Mouse (Mus musculus): Measurements from ENCODE around the gene Trim26. TPM values are rescaled to one million over a fixed set of nuclear protein-coding genes. Genes with fewer than 3 reads are reported as not detected.
"Not testable (repeated sequence)": the region's sequence is repeated elsewhere in the genome, so short reads cannot be mapped to it uniquely, and the experiment has no call there.

The Trim26 gene
- total RNA-seq (2021): 10 to 100 TPM; 20.8 to 25.0 TPM
- long read RNA-seq, experiment 1, partial matches to known transcripts: 2 of 8 reads
- long read RNA-seq, experiment 1, other reads (novel, unspliced or antisense): 6 of 8 reads
- long read RNA-seq, experiment 2, partial matches to known transcripts: 1 of 3 reads
- long read RNA-seq, experiment 2, other reads (novel, unspliced or antisense): 2 of 3 reads

GRCm38 (mm10) chr17:36836874-36837647 lies at the start of gene Trim26:
Trim26 (plus strand) TSS chr17:36837134.
- DNase-seq (ENCODE audit: low spot score in 2 of 2): peak; percentile 98
- intact Hi-C loops (cut with DNase I): no loop called here

GRCm38 (mm10) chr17:36788351-36788750 lies 48.6 kb upstream of the Trim26 start:
- intact Hi-C loops (cut with DNase I): loop anchor here (2.0 kb wide), 2 partner anchors 36 to 434 kb away; no protein-coding TSS in a partner anchor
- DNase-seq (ENCODE audit: low spot score in 2 of 2): no peak

GRCm38 (mm10) chr17:36788801-36789200 lies 48.1 kb upstream of the Trim26 start:
- DNase-seq (ENCODE audit: low spot score in 2 of 2): peak; percentile 90 to 94
- intact Hi-C loops (cut with DNase I): loop anchor here (2.0 kb wide), 2 partner anchors 36 to 434 kb away; no protein-coding TSS in a partner anchor

- intact Hi-C loops (cut with DNase I): no loop called here
- no peak for DNase-seq (ENCODE audit: low spot score in 2 of 2)
Observed at GRCm38 (mm10) chr17:36799493-36799892, 37.4 kb upstream of the Trim26 start.

- intact Hi-C loops (cut with DNase I); DNase-seq (ENCODE audit: low spot score in 2 of 2): not testable (repeated sequence)
Observed at GRCm38 (mm10) chr17:36799921-36800462, 36.9 kb upstream of the Trim26 start.

- DNase-seq (ENCODE audit: low spot score in 2 of 2): no peak
- intact Hi-C loops (cut with DNase I): loop anchor here (5.0 kb wide), 1 partner anchor 450 kb away; no protein-coding TSS in a partner anchor
Observed at GRCm38 (mm10) chr17:36811871-36812270, 25.1 kb upstream of the Trim26 start, which contains the start of gene H2-M10.6. H2-M10.6 (plus strand) TSS chr17:36812171.

GRCm38 (mm10) chr17:36824005-36824404 lies 12.9 kb upstream of the Trim26 start:
- DNase-seq (ENCODE audit: low spot score in 2 of 2): peak; percentile 63 to 64
- intact Hi-C loops (cut with DNase I): loop anchor here (2.0 kb wide), 1 partner anchor 35 kb away; no protein-coding TSS in a partner anchor

- peak in 1 of 2 experiments; percentile 47 for DNase-seq (ENCODE audit: low spot score in 2 of 2)
- intact Hi-C loops (cut with DNase I): loop anchor here (2.0 kb wide), 1 partner anchor 37 kb away; no protein-coding TSS in a partner anchor
Observed at GRCm38 (mm10) chr17:36825525-36825924, 11.4 kb upstream of the Trim26 start.

- DNase-seq (ENCODE audit: low spot score in 2 of 2): peak; percentile 94 to 97
- intact Hi-C loops (cut with DNase I): not testable (repeated sequence)
Observed at GRCm38 (mm10) chr17:36826002-36826401, 10.9 kb upstream of the Trim26 start.

GRCm38 (mm10) chr17:36828488-36828887 lies 8.4 kb upstream of the Trim26 start:
- no peak for DNase-seq (ENCODE audit: low spot score in 2 of 2)
- intact Hi-C loops (cut with DNase I): no loop called here

- intact Hi-C loops (cut with DNase I): no loop called here
- no peak for DNase-seq (ENCODE audit: low spot score in 2 of 2)
Observed at GRCm38 (mm10) chr17:36830470-36830869, 6.5 kb upstream of the Trim26 start.

GRCm38 (mm10) chr17:36832694-36833093 lies 4.2 kb upstream of the Trim26 start:
- DNase-seq (ENCODE audit: low spot score in 2 of 2): no peak
- intact Hi-C loops (cut with DNase I): no loop called here

GRCm38 (mm10) chr17:36835591-36836426 lies 1.1 kb upstream of the Trim26 start:
- intact Hi-C loops (cut with DNase I): no loop called here
- peak; percentile 59 to 69 for DNase-seq (ENCODE audit: low spot score in 2 of 2)

- no peak for DNase-seq (ENCODE audit: low spot score in 2 of 2)
- intact Hi-C loops (cut with DNase I): no loop called here
Observed at GRCm38 (mm10) chr17:36836427-36836812, 514 bp upstream of the Trim26 start.

- intact Hi-C loops (cut with DNase I): no loop called here
- no peak for DNase-seq (ENCODE audit: low spot score in 2 of 2)
Observed at GRCm38 (mm10) chr17:36839001-36839400, 2.1 kb downstream of the Trim26 start.

GRCm38 (mm10) chr17:36839931-36840330 lies 3.0 kb downstream of the Trim26 start:
- no peak for DNase-seq (ENCODE audit: low spot score in 2 of 2)
- intact Hi-C loops (cut with DNase I): no loop called here

GRCm38 (mm10) chr17:36840961-36841445 lies 4.1 kb downstream of the Trim26 start:
- intact Hi-C loops (cut with DNase I): no loop called here
- DNase-seq (ENCODE audit: low spot score in 2 of 2): no peak

GRCm38 (mm10) chr17:36843696-36844095 lies 6.8 kb downstream of the Trim26 start:
- DNase-seq (ENCODE audit: low spot score in 2 of 2): no peak
- intact Hi-C loops (cut with DNase I): no loop called here

GRCm38 (mm10) chr17:36844286-36844719 lies 7.4 kb downstream of the Trim26 start:
- intact Hi-C loops (cut with DNase I): no loop called here
- DNase-seq (ENCODE audit: low spot score in 2 of 2): no peak

Measured in left cerebral cortex, postnatal 14 days (tissue).